Mouse (Mus musculus) urinary bladder, adult 18-20 months (tissue): ENCODE measurements around the gene Tmem200c.

Experiments used
- DNase-seq, 2 experiments: peaks; one replicate each; pipeline ENCODE4 v3.0.0; 2022; ENCODE audit warnings: low spot score in 2 of 2, mixed read lengths in 2 of 2

Tmem200c gene

DNA sequence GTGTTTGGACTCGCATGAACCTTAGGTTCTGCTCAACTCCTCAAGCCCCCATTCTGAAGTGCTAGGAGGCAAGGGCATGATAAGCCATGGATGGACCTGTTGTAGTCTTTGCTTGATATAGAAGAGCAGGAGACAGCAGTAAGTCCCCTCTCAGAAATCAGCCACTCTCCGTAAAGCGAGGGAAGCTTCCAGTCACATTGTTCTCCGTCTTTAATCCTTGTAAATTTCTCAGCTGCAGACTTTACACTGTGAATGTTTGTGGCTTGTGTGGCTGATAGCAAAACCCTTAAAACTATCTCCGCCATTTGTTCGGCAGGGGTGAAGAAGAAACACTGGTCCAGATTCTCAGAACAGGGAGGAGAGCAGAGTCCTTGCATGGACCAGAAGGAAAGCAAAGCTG, at the start of gene Tmem200c:
Tmem200c (plus strand) TSS at position 301 of the 400 bp plus-strand sequence.
- DNase-seq, result no peak

DNA sequence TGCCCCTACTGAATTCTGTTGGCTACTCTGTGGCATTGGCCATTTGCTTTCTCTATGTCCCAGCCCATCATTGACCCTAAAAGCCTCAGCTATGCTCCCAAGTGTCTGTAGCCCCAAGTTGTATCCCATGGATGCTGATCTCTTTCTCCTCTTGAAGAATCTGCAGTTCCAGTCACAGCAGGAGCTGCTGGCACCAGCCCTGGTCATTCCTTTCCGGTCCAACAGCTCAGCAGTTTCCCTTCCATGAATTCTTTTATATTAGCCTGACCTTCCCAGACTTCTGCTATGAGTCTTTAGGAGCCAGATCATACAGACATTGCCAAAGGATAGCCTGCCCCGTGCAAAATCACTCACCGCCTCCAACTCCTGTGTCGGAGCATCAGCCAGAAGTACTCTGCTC, 32.7 kb upstream of the Tmem200c start:
- no peak for DNase-seq

DNA sequence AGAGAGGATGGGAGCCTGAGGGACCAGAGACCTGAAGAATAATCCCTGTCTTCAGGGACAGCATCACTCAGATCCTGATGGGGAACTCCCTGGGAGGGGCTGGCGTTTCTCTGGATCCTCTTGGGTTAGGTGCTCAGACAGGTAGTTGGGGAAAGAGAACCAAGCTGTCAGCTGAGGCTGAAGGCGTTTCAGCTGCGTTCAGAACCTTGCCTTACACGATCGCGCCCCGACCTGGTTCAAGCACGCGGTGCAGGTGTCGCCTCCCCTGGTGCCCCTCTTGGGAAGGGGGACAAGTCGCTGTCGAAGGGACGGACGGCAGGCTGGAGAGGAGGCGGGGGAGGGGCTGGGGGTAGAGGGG, 10.2 kb downstream of the Tmem200c start:
- DNase-seq, result no peak

DNA sequence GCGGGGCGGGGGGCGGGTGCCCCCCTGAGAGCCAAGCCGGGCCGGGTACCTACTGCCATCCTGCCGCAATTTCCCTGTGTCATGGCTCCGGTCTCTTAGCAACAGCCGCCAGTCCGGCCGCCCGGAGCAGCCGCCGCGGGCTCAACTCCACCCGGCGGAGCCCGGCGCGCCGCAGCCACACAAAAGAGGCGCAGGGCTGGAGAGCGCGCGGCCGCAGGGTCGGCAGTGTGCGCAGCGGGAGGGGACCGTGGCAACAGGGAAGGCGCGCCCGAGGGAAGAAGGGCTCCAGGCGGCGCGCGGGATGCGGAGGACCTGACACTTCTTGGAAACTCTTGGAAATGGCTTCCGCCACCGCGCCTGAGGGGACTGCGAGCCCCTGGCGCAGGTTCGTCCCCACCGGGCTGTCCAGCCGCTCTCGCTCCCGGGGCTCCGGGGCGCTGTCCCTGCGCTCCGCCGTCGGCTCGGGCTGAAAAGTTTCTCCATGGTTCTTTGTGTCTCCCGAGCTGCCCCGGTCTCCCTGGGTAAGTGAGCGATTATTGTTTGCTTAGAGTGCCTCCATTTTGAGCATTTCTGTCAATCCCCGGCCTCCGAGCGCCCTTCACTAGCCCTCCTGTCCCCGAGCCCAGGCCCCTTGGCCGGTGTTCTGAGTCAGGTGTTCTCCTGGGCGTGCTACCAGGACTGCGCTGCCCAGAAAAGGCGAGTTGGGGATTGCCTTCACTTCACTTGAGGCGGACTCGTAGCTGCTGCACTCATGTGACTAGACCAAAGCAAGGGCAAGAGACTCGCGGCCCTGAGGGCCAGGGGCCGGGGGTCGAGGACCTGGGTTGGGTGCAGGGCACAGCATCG, 10.8 kb downstream of the Tmem200c start:
- peak in 1 of 2 experiments; percentile 18 for DNase-seq

DNA sequence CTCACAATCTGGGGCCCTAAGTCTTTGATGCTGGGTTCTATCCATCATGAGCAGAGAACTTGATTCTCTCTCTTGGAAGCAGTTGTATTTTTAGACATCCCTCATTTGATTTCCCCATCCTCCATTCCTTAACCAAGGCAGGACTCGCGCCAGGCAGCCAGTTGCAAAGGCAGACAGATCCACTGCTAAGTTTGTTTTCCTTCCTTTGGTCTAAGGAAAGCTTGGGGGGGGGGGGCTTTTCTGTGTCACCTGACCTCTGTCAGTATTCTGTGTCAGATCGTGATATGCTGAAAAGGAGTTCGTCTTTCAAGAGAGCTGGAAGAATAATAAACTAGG, 11.4 kb downstream of the Tmem200c start:
- no peak for DNase-seq

DNA sequence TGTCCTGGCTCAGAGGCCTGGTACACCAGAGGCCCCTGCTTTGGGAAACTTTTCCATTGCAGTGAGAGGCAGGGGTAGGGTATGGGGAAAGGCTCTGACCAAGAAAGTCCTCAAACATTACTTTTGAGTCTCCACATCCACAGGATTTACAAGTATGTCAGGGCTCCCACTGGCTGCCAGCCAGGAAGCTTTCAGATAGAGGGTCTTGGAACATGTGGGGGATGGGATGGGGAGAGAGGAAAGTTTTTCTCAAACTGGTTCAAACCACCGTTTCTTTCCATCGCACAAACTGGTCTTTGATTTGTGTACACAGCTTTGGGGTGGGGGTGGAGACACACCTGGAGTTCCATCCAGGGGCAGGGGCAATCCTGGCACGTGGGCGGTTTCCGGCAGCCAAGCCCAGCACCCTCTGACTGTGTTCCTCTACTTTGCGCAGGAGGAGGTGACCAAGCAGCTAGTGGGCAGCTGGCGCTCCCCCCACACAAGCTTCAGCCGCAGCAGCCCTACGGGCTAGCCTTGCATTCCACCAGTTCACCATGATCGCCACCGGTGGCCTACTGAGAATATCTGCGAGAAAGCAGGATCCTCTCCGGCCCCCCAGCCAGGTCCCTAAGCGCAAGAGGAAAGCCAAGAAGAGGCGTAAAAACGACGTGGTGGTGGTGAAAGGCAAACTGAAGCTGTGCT, 13.6 kb downstream of the Tmem200c start:
- no peak for DNase-seq

DNA sequence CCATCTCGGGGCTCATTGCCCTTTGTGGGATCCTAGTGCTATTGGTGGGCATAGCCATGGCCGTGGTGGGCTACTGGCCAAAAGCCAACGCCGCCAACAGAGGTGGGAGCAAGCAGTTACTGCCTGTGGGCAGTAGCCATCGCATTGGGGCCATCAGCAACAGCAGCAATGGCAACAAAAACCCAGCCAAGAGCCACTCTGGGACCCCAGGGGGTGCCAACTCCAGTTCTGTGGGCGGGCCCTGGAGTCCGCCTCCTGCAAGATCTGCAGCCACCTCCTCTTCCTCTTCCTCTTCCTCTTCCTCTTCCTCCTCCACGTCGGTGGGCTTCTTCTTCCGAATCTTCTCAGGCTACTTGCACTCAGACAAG, 14.1 kb downstream of the Tmem200c start:
- DNase-seq, result no peak

DNA sequence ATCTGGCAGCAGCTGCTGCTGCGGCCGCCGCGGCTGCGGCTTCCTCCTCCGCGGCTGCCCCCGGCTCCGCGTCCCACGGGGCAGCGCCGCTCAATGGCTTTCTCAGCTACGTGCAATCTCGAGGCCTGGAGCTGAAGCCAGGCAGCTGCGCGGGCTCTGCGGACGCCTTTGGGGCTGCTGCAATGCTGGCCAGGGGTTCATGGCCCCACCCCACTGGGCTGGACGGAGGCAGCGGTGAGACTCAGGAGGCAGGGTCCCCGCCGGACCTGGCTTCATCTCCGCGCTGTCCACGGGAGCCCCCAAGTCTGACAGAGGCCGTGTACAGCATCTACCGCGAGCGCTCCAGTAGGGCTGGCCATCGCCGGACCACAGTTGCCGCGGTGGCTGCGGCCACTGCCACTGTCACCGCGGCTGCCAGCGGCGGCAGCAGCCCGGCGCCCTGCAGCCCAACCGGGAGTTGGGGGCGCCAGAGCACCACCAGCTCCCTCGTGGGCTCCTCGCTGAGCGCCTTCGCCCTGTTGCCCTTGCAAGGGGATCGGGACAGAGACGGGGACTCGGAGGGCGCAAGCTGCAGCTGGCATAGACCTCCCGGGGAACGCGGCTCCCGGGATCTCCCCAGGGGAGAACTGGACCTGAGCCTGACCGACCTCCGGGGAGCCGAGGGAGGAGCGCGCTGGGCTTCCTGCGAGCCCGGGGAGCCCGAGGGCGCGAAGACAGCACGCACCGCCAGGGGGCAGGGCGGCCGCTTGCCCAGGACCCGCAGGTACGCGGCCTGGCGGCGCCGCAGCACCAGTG, 14.9 kb downstream of the Tmem200c start:
- DNase-seq, result peak; percentile 36 to 65

DNA sequence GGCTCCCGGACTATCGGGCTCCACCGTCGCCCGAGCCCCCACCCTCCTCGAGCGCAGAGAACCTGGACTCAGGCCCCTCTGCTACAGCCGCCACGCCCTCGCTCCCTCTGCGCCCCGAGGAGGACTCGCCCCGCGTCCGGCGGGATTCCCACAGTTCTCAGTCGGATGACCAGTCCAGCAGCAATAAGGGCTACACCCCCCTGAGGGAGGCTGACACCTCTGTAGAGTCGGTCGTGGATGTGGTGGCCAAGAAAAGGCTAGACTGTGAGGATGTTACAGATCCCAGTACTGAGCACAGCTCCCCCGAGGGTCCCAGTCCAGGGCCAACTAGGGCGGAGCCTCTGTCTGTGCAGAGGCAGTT, 15.4 kb downstream of the Tmem200c start:
- no peak for DNase-seq

DNA sequence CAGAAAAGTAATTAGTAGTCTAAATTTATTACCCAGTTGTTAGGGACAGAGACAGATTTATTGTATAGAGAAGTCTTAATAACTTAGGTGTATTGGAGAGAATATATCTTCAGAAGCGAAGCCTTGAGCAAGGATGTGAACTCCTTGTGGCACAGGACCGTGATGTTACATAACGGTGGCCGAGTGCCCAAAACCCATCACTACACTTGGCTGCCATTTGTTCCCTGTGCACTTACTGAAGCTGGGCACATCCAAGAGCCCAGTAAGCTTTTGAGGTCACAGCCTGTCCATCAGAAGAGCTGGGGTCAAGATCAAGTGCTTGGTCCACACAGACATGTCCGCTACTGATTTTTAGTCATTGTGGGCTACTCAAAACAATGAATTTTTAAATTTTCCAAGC, 19.5 kb downstream of the Tmem200c start:
- DNase-seq, result no peak

DNA sequence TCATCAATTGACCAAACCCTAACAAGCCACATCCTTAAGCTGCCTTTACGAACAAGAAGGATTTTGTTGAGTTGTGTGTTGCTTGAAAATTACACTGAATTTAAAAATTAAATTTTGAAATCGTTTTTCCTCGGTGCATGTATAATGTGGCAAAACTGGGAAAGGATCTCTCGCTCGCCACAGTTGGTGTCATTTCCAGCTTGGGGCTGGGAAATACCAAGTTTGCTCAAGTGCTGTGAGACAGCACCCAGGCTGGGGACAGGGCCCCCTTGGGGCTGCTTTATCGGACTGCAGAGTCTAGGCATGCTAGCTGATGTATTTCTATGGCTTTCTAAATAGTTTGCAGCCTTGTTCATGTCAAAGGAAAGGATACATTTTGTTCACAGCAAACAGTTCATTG, 22.3 kb downstream of the Tmem200c start:
- no peak for DNase-seq

DNA sequence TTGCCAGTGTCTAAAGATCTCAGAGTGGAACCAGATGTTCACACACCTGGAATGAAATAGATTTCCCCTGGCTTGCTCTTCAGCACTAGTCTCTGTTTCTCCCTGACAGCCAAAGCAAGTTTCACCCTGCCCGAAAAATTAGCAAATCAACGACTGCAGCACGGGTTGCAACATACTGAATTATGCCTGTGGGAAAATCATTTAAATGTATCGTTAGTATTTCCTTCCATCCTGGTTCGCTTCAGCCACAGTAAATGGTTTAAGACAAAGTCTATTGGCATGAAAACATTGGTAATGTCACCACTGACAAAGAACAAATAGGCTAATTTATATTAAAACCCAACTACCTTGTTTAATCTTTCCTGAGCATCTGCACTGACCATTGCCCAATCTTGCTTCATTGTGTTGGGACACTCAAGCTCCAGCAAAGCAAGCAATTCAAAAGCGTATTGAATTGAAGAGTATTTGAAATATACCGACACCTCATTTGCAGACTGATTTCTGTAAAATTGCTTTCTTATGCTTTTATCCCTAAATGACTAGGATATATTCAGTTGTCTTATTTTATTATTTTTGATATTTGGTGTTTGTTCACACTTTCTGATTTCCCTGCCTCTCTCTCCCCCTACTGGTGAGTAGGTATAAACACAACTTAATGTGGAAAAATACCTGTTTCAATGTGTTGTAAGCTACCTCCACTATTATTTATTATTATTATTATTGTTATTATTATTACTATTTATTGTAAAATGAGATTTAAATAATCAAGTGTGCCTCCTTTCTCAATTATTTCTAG, 25.9 kb downstream of the Tmem200c start:
- no peak for DNase-seq

DNA sequence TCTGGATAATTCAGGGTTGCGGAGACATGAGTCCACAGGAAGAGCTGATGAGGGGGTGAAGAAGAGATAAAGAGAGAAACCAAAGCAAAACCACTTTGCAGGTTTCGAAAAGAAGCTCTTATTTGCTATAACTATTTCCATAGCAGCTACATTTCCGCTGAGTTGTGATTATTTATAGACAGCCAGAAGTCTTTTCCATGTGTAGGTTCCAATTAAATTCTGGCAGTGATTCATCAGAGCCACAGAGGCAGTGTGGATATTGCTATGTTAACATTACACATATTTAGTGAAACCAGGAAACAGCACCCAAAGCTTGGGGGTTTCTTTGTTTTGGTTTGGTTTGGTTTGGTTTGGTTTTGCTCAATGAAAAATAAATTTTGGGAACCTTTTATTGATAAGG, 37.8 kb downstream of the Tmem200c start:
- no peak for DNase-seq

DNA sequence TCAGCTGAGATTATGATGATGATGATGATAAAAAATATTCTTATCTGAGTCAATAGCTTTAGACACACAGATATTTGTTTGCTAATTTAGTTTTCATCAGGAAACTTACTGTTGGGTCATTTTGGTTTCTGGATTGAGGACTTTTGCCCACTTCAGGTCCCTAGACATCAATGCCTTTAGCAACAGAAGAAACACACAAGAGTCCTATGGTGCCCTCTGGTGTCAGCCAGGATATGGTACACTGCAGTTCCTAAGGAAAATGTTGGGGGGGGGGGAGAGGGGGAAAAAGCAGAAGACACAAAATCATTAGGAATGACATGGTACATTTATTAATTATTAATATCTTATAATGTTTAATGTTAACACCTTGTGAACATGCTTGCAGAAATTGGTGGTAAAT, 42.0 kb downstream of the Tmem200c start:
- no peak for DNase-seq

DNA sequence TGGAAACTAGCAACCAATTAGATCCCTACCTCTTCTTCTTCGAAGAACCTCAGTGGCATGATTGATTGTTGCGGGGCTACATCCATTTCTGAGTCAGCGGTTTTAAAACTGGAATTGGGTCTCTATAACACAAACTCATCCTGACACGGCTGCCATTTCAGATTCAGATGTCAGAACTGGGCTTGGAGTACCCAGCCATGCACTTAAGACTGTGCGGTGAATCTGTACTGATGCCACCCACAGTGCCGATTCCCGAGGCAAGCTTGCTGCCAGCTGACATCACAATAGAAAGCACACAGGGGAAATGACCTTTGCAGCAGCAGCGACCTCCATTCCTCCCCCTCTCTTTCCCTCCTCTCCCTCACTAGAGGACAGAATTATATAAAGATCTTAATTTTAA, 47.6 kb downstream of the Tmem200c start:
- no peak for DNase-seq

DNA sequence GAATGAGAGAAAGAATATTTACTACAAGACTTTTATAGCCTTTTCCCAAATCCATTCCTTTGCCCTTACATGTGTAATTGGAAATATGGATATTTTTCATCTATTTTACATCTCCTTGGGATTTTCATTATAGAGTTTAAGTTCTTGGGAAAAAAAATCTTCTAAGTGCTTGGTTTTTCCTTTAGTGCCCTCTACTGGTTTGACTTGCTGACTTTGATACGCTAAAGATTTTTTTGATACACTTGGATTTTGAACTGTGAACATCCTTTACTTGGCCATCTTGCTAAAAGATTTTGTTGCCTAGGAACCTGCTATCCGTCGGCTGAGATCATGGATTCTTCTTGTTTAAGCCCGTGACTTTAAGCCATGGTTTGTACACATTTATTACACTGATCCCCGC, 48.8 kb downstream of the Tmem200c start:
- DNase-seq, result no peak

DNA sequence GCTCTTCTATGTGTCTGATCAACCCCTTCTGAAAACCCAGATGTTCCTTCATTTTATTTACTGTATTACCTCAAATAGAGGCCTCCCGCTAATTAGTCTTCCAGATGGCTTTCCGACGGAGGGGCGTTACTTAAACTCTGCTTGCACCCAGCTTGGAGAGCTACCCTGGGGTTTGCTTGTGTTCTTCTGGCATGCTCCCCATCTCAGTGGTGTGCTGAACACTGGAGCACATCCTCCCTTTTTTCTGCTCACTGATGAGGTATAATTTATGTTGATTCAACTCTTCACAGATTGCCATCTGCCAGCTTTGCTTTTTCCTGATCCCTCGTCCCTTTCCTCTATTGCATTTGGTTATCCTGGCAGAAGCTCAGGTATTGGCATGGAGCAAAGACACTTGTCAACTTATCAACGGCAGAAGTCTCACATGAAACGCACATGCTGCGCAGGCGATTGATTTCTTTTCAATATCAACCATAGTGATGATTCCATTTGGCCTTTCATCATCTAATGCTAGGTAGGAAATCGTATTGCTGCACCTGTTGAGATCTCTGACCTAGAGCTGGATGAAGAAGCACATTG, 49.6 kb downstream of the Tmem200c start:
- DNase-seq, result no peak

DNA sequence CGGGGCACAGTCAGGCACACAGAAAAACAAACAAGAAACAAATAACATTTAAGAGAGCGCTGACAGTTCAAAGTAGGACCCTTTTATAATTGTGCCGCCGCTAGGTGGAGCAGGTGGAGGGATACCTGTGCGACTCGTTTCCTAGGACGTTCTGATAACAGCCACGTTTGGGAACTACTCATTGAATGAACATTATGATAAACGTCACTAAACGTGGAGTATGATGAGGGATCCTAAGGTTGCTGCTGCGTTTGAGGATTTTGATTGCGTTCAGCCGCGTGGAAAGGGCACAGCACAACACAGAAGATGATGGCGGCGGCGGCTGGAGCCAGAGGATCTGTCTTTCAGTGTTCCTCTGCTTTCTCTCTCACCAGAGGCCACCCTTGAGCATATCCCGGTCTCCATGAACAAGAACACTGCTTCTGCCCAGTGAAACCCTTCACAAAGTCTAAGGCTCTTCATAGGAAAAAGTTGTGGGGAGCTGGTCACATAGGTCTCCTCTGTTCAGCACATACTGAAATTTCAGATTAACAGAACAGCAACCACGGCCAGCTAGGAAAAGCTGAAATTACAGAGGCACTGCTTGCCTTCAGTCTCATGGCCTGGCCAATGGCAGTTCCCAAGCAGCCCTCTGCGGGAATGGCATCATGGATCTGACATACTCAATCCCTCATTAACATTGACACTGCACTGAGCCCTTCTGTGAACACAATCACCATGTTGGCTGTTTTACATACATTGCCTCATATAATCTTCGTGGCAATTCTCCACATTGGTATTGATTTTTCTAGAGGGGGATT, 55.5 kb downstream of the Tmem200c start:
- DNase-seq, result peak in 1 of 2 experiments; percentile 31

DNA sequence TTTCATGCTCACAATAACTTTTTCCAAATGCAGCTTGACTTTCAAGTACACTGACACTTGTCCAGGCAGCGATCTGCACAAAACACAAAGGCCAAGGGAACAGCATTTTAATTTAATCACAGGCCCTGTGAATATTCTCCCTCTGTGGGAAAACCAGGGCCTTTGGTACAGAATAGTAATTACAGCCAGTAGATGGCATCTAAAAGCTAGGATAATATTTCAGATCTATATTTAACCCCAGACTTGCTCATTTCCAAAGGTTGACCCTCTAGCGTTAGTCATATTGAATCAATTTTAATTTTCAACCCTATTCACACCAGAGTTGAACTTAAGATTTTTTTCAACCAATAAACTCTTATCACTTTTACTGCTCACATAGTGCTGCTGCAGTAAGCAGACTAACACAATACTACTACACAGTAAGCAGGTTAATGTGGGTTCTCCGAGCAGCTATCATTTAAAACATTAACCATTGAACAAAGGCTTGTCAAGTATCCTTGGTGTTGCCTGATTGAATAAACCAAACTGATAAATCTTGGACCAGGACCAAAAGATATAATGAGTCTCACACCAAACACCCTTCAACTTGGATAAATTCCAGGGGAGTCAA, 57.2 kb downstream of the Tmem200c start:
- DNase-seq, result no peak

DNA sequence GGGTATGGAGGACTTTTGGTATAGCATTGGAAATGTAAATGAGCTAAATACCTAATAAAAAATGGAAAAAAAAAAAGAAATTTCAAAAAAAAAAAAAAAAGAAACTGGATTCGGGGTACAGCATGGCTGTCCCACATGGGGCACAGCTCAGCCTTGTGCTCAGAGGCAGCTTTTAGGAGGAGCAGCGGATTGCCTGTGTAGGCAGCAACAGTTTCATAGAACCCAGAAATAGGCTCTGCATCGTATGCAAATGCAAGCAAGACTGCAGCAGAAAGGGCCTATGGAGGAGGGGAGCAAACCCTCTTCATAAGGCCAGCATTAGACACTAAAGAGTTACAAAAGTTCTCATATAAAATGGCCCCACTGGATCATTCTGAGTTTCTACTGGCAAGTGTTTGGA, 64.2 kb downstream of the Tmem200c start:
- no peak for DNase-seq
